Mouse (Mus musculus): ENCODE data around the gene Gpr150.

The Gpr150 gene

GRCm38 (mm10) chr13:76017974-76018843, 38.6 kb downstream of the Gpr150 start, which contains the start of gene Rfesd:
Rfesd (minus strand) TSS chr13:76018719.
- in situ Hi-C loops (cut with MboI; ENCODE audit: low pct_unique_long_range_greater_than_20kb in 1 of 2, low sequenced_read_pairs in 2 of 2, unreplicated experiment in 1 of 2): no loop called here

- in situ Hi-C loops (cut with MboI; ENCODE audit: low pct_unique_long_range_greater_than_20kb in 1 of 2, low sequenced_read_pairs in 2 of 2, unreplicated experiment in 1 of 2): no loop called here
These were observed 39.3 kb downstream of the Gpr150 start for GRCm38 (mm10) chr13:76017465-76017864.

GRCm38 (mm10) chr13:76014511-76014910, 42.3 kb downstream of the Gpr150 start:
- in situ Hi-C loops (cut with MboI; ENCODE audit: low pct_unique_long_range_greater_than_20kb in 1 of 2, low sequenced_read_pairs in 2 of 2, unreplicated experiment in 1 of 2): no loop called here
